In the genomic region with DNA sequence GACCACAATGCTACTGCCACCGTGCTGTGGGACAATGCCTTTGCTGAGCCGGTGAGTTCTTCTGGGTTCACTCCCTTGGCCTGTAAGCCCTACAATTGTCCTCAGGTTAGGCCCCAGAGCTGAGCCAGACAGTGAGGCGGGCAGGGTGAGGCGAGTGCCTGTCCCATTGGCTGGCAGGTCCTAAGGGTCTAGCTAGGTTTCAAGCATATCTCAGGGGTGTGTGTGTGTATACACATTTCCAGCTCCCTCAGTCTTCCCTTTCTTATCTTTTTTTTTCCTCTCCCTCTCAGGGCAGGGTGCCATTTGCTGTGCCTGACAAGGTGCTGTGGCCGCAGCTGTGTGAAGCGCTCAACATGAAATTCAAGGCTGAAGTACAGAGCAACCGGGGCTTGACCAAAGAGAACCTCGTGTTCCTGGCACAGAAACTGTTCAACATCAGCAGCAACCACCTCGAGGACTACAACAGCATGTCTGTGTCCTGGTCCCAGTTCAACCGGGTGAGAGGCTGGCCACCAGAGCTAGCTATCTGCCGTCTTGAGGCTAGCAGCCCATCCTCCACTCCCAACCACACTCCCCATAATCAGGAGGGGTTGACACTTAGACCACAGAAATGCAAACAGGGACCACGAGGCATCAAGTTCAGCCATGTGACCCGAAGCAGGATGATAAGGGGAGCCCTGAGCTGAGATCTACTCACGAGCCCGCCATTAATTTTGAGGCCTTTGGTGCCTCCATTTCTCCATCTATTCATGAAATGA, we compare ENCODE assay signal across 26 mouse cellular contexts. TPM values are rescaled to one million over a fixed set of nuclear protein-coding genes. Genes with fewer than 3 reads are reported as not detected.
A peak's percentile ranks its signal among the peaks of the same experiment; 100 is the strongest.
DNase-seq lines count a peak whose midpoint lies in the region; ATAC-seq lines count a peak whose summit lies in the region.
"Had no signal": no experiment of that assay in that cellular context is flagged by ENCODE, and none has a peak within 500 bp of the region (broad histone marks: within the 10 kb centered on the region; RNA-seq: fewer than 3 reads in every experiment).

No protein-coding gene starts in this region.

- peak; percentile 61; the same call in 1 of the 2 replicates for ATAC-seq in heart, embryonic 12.5 days (ENCODE audit: insufficient number of reproducible peaks, low FRiP score)
- ATAC-seq in common myeloid progenitor, adult 5-6 weeks (replicated peaks; ENCODE audit: low read depth, poor library complexity, severe bottlenecking): peak; percentile 70
- ATAC-seq in liver, embryonic 13.5 days (ENCODE audit: low read depth): peak; percentile 76
- ATAC-seq in megakaryocyte-erythroid progenitor cell, adult 5-6 weeks (replicated peaks; ENCODE audit: low FRiP score, low TSS enrichment, poor library complexity, severe bottlenecking): peak; percentile 80
- ATAC-seq: CD4-positive, CD25-positive, alpha-beta regulatory T cell, adult 4 months; forebrain, embryonic 14.5 days; lung, postnatal 0 days; midbrain, embryonic 13.5 days had no signal

- no peaks in the 10 kb centered on the region for H3K4me1 ChIP-seq in heart, embryonic 12.5 days (replicated peaks)
- H3K4me1 ChIP-seq in heart, embryonic 10.5 days: 0 out of 2 replicates have a peak, but pooled peaks cover 13% of the 10 kb centered on the region
- H3K4me1 ChIP-seq in liver, embryonic 13.5 days (replicated peaks): peaks cover 48% of the 10 kb centered on the region
- H3K4me1 ChIP-seq: embryonic facial prominence, embryonic 13.5 days; hindbrain, embryonic 12.5 days; limb, embryonic 15.5 days; midbrain, embryonic 13.5 days had no signal

- H3K9ac ChIP-seq in heart, embryonic 12.5 days: no peak overlapping the region
- no peak overlapping the region; the same call in 1 of the 2 replicates for H3K9ac ChIP-seq in liver, embryonic 13.5 days
- H3K9ac ChIP-seq: embryonic facial prominence, embryonic 13.5 days; heart, embryonic 13.5 days; hindbrain, embryonic 12.5 days; limb, embryonic 15.5 days; midbrain, embryonic 13.5 days had no signal

- peaks cover 26% of the 10 kb centered on the region for H3K36me3 ChIP-seq in heart, embryonic 12.5 days
- H3K36me3 ChIP-seq in heart, embryonic 10.5 days: peaks cover 16% of the 10 kb centered on the region; the same call in 1 of the 2 replicates
- H3K36me3 ChIP-seq in liver, embryonic 13.5 days: peaks cover 70% of the 10 kb centered on the region
- H3K36me3 ChIP-seq: hindbrain, embryonic 12.5 days; midbrain, embryonic 13.5 days had no signal

- no peak overlapping the region for H3K27ac ChIP-seq in heart, embryonic 12.5 days (ENCODE audit: poor library complexity, severe bottlenecking)
- no peak overlapping the region for H3K27ac ChIP-seq in heart, embryonic 10.5 days
- H3K27ac ChIP-seq in liver, embryonic 13.5 days: peak overlapping the region; percentile 63
- H3K27ac ChIP-seq: embryonic facial prominence, embryonic 13.5 days; heart, embryonic 13.5 days; hindbrain, embryonic 12.5 days; kidney, postnatal 0 days; limb, embryonic 15.5 days; macrophage; midbrain, embryonic 13.5 days had no signal

- H3K27me3 ChIP-seq in heart, embryonic 12.5 days (replicated peaks): no peaks in the 10 kb centered on the region; the same call in 1 of the 2 replicates
- no peaks in the 10 kb centered on the region; the same call in 1 of the 2 replicates for H3K27me3 ChIP-seq in heart, embryonic 10.5 days (ENCODE audit: insufficient read depth, poor library complexity, severe bottlenecking)
- no peaks in the 10 kb centered on the region for H3K27me3 ChIP-seq in liver, embryonic 13.5 days
- H3K27me3 ChIP-seq: embryonic facial prominence, embryonic 13.5 days; heart, embryonic 13.5 days; hindbrain, embryonic 12.5 days; limb, embryonic 15.5 days; midbrain, embryonic 13.5 days had no signal

- H3K4me2 ChIP-seq in heart, embryonic 12.5 days: no peak overlapping the region
- no peak overlapping the region for H3K4me2 ChIP-seq in liver, embryonic 13.5 days
- H3K4me2 ChIP-seq: embryonic facial prominence, embryonic 13.5 days; heart, embryonic 13.5 days; hindbrain, embryonic 12.5 days; limb, embryonic 15.5 days; midbrain, embryonic 13.5 days had no signal

- no peaks in the 10 kb centered on the region for H3K9me3 ChIP-seq in heart, embryonic 12.5 days (replicated peaks)
- no peaks in the 10 kb centered on the region for H3K9me3 ChIP-seq in heart, embryonic 10.5 days
- H3K9me3 ChIP-seq in liver, embryonic 13.5 days (replicated peaks): no peaks in the 10 kb centered on the region
- H3K9me3 ChIP-seq: embryonic facial prominence, embryonic 13.5 days; heart, embryonic 13.5 days; hindbrain, embryonic 12.5 days; limb, embryonic 15.5 days; midbrain, embryonic 13.5 days had no signal

- no peak for DNase-seq in heart, embryonic 10.5 days (ENCODE audit: low spot score)
- no peak for DNase-seq in liver, embryonic 13.5 days
- no peak for DNase-seq in cerebellum, adult 18-20 months
- DNase-seq in Muller cell, postnatal 12 days (ENCODE audit: inconsistent ontology term): no peak
- DNase-seq in thymus, postnatal 10 days (ENCODE audit: low spot score in 2 of 2): no peak
- DNase-seq: adrenal gland, adult 2 months; cerebellum, adult 11 months; cerebellum, postnatal 14 days; embryo, embryonic 11 days; heart, postnatal 14 days; kidney, adult 18-20 months; left cerebral cortex, postnatal 4 days; thymus, postnatal 36 days had no signal

- 60% methylated on average over 15 of the region's 15 CpGs for WGBS in heart, embryonic 12.5 days
- WGBS in heart, embryonic 10.5 days: 68% methylated on average over 15 of the region's 15 CpGs
- WGBS in liver, embryonic 13.5 days (ENCODE audit: insufficient replicate concordance): 33% methylated on average over 15 of the region's 15 CpGs

- no peak overlapping the region for H3K4me3 ChIP-seq in heart, embryonic 12.5 days
- no peak overlapping the region for H3K4me3 ChIP-seq in heart, embryonic 10.5 days
- no peak overlapping the region for H3K4me3 ChIP-seq in liver, embryonic 13.5 days (replicated peaks)
- H3K4me3 ChIP-seq: embryonic facial prominence, embryonic 13.5 days; heart, embryonic 13.5 days; hindbrain, embryonic 12.5 days; limb, embryonic 15.5 days; midbrain, embryonic 13.5 days had no signal

RNA-seq across cellular contexts. Expression of a gene that starts 20.3 kb away (rescaled TPM):
- 6.6 and 8.3 TPM in 2 replicates for polyA plus RNA-seq in heart, embryonic 12.5 days (2016; fragmentation: Nextera tagmentation; extraction: Ambion mirVana)
- polyA plus RNA-seq in heart, embryonic 10.5 days (2016; fragmentation: Nextera tagmentation; extraction: Ambion mirVana): 6.2 and 6.6 TPM in 2 replicates
- 44.4 and 52.7 TPM in 2 replicates for total RNA-seq in common myeloid progenitor, adult 5-6 weeks (2017)
- polyA plus RNA-seq in liver, embryonic 13.5 days (2015; fragmentation: Nextera tagmentation; extraction: Ambion mirVana): 11.1 and 14.6 TPM in 2 replicates
- total RNA-seq in megakaryocyte-erythroid progenitor cell, adult 5-6 weeks (2014; fragmentation: Nextera tagmentation): 81.1 and 116 TPM in 2 replicates
- 55.9 and 62.7 TPM in 2 replicates for total RNA-seq in megakaryocyte-erythroid progenitor cell, adult 5-6 weeks (2017)

RNA-seq across cellular contexts. Expression of a gene that starts 29.0 kb away (rescaled TPM):
- polyA plus RNA-seq in heart, embryonic 12.5 days (2016; fragmentation: Nextera tagmentation; extraction: Ambion mirVana): 35.0 and 35.3 TPM in 2 replicates
- 25.7 and 30.1 TPM in 2 replicates for polyA plus RNA-seq in heart, embryonic 10.5 days (2016; fragmentation: Nextera tagmentation; extraction: Ambion mirVana)
- 49.4 and 64.4 TPM in 2 replicates for total RNA-seq in common myeloid progenitor, adult 5-6 weeks (2017)
- polyA plus RNA-seq in liver, embryonic 13.5 days (2015; fragmentation: Nextera tagmentation; extraction: Ambion mirVana): 21.1 and 23.8 TPM in 2 replicates
- 45.1 and 53.5 TPM in 2 replicates for total RNA-seq in megakaryocyte-erythroid progenitor cell, adult 5-6 weeks (2014; fragmentation: Nextera tagmentation)
- 37.0 and 58.7 TPM in 2 replicates for total RNA-seq in megakaryocyte-erythroid progenitor cell, adult 5-6 weeks (2017)

RNA-seq across cellular contexts. Expression of a gene that starts 59.8 kb away (rescaled TPM):
- 60.0 and 63.2 TPM in 2 replicates for polyA plus RNA-seq in heart, embryonic 12.5 days (2016; fragmentation: Nextera tagmentation; extraction: Ambion mirVana)
- 33.7 and 41.5 TPM in 2 replicates for polyA plus RNA-seq in heart, embryonic 10.5 days (2016; fragmentation: Nextera tagmentation; extraction: Ambion mirVana)
- 59.6 and 74.9 TPM in 2 replicates for total RNA-seq in common myeloid progenitor, adult 5-6 weeks (2017)
- polyA plus RNA-seq in liver, embryonic 13.5 days (2015; fragmentation: Nextera tagmentation; extraction: Ambion mirVana): 28.5 and 32.8 TPM in 2 replicates
- 16.7 and 20.2 TPM in 2 replicates for total RNA-seq in megakaryocyte-erythroid progenitor cell, adult 5-6 weeks (2014; fragmentation: Nextera tagmentation)
- 20.3 and 50.3 TPM in 2 replicates for total RNA-seq in megakaryocyte-erythroid progenitor cell, adult 5-6 weeks (2017)
